Mouse (Mus musculus) Patski (cell line): Measurements from ENCODE around the gene Ccdc88c. TPM values are rescaled to one million over a fixed set of nuclear protein-coding genes. Genes with fewer than 3 reads are reported as not detected.
"Not testable (repeated sequence)": the region's sequence is repeated elsewhere in the genome, so short reads cannot be mapped to it uniquely, and the experiment has no call there.

Experiments
- ATAC-seq: fragments of 100-300 bp; one replicate; pipeline ENCODE4 v1.8.0; 2021
- CTCF ChIA-PET: fragments of 350-600 bp; sonication (Branson Sonifier 250); formaldehyde crosslinking; loops from one replicate; lab custom pipeline; 2022; ENCODE audit warnings: inconsistent platforms; lab: Charles Lee
- POLR2A ChIA-PET: fragments of 350-600 bp; sonication (Branson Sonifier 250); formaldehyde crosslinking; loops from one replicate; lab custom pipeline; 2022; ENCODE audit warnings: antibody characterized with exemption, inconsistent platforms; lab: Charles Lee
- DNase-seq: peaks from one replicate; pipeline ENCODE4 v3.0.0-alpha.2; 2011; ENCODE audit warnings: low read depth, low spot score
- H3K27me3 ChIP-seq: fragments of 371-371 bp; one replicate; pipeline ENCODE4 v1.5.1; 2021
- CTCF ChIP-seq: fragments of 100-300 bp; IDR thresholded peaks from one replicate; pipeline ENCODE4 v1.5.1; 2021
- in situ Hi-C: fragments of 300-500 bp; cut with MboI; formaldehyde crosslinking; loops from 3 replicates; pipeline ENCODE4 v1.11.1; 2018; ENCODE audit warnings: low pct_unique_long_range_greater_than_20kb, mixed read lengths
- polyA plus RNA-seq: library from polyadenylated mRNA; unstranded; gene quantifications from one replicate; pipeline ENCODE4 v1.2.3, GENCODE M21; 2021

The Ccdc88c gene
- polyA plus RNA-seq, 1 experiment from 2014 or later, result 9.8 TPM

- H3K27me3 ChIP-seq, result no peaks in the 10 kb centered on the region
- ChIA-PET POLR2A (no interaction called here), CTCF (no interaction called here)
- DNase-seq (no peak), ATAC-seq (no peak)
- in situ Hi-C loops, result no loop called here
- TF ChIP-seq CTCF, result no peak
Measured at GRCm38 (mm10) chr12:101019031-101019430, 9.8 kb downstream of the Ccdc88c start.

- in situ Hi-C loops, result no loop called here
- ChIA-PET POLR2A (no interaction called here), CTCF (no interaction called here)
- no peak for DNase-seq
- TF ChIP-seq CTCF, result no peak
- no peak for ATAC-seq
- H3K27me3 ChIP-seq, result no peaks in the 10 kb centered on the region
Measured at GRCm38 (mm10) chr12:101017971-101018371, 10.9 kb downstream of the Ccdc88c start.

GRCm38 (mm10) chr12:101016412-101016928 lies 12.4 kb downstream of the Ccdc88c start:
- ATAC-seq, result no peak
- H3K27me3 ChIP-seq, result no peaks in the 10 kb centered on the region
- no peak for TF ChIP-seq CTCF
- DNase-seq, result no peak
- ChIA-PET POLR2A (no interaction called here), CTCF (interaction anchor here (1.5 kb wide), 1 partner anchor 9 kb away, joined by 4 read pairs; no protein-coding TSS in a partner anchor)
- in situ Hi-C loops, result no loop called here

- POLR2A ChIA-PET, result no interaction called here
- ATAC-seq, result no peak
- CTCF ChIA-PET, result interaction anchor here (1.5 kb wide), 1 partner anchor 9 kb away, joined by 4 read pairs; no protein-coding TSS in a partner anchor
- in situ Hi-C loops, result no loop called here
- no peak for TF ChIP-seq CTCF
- no peak for DNase-seq
- no peaks in the 10 kb centered on the region for H3K27me3 ChIP-seq
Measured at GRCm38 (mm10) chr12:101015926-101016325, 12.9 kb downstream of the Ccdc88c start.

GRCm38 (mm10) chr12:101015165-101015560 lies 13.7 kb downstream of the Ccdc88c start:
- DNase-seq (no peak), ATAC-seq (no peak)
- ChIA-PET POLR2A (no interaction called here), CTCF (interaction anchor here (1.1 kb wide), 1 partner anchor 63 kb away, joined by 3 read pairs; no protein-coding TSS in a partner anchor)
- no peaks in the 10 kb centered on the region for H3K27me3 ChIP-seq
- in situ Hi-C loops, result no loop called here
- TF ChIP-seq CTCF, result no peak

- in situ Hi-C loops, result no loop called here
- POLR2A ChIA-PET, result no interaction called here
- ATAC-seq (no peak), DNase-seq (no peak)
- CTCF ChIA-PET, result interaction anchor here (1.1 kb wide), 1 partner anchor 62 kb away, joined by 3 read pairs; no protein-coding TSS in a partner anchor
- TF ChIP-seq CTCF, result no peak
- no peaks in the 10 kb centered on the region for H3K27me3 ChIP-seq
Measured at GRCm38 (mm10) chr12:101014549-101015164, 14.2 kb downstream of the Ccdc88c start.

GRCm38 (mm10) chr12:101013668-101014067 lies 15.2 kb downstream of the Ccdc88c start:
- CTCF ChIA-PET, result interaction anchor here (1.8 kb wide), 1 partner anchor 56 kb away, joined by 4 read pairs; no protein-coding TSS in a partner anchor
- ATAC-seq, in situ Hi-C loops: not testable (repeated sequence)

GRCm38 (mm10) chr12:101013078-101013665 lies 15.7 kb downstream of the Ccdc88c start:
- in situ Hi-C loops, result no loop called here

More at GRCm38 (mm10) chr12:101013668-101014067, 15.2 kb downstream of the Ccdc88c start:
- H3K27me3 ChIP-seq, DNase-seq, POLR2A ChIA-PET: not testable (repeated sequence)

GRCm38 (mm10) chr12:101012197-101013077 lies 16.4 kb downstream of the Ccdc88c start:
- H3K27me3 ChIP-seq, result no peaks in the 10 kb centered on the region
- POLR2A ChIA-PET, result no interaction called here
- no peak for TF ChIP-seq CTCF
- ATAC-seq (no peak), DNase-seq (no peak)
- CTCF ChIA-PET, result interaction anchor here (1.8 kb wide), 1 partner anchor 54 kb away, joined by 4 read pairs; no protein-coding TSS in a partner anchor
- in situ Hi-C loops, result no loop called here

More at GRCm38 (mm10) chr12:101013078-101013665, 15.7 kb downstream of the Ccdc88c start:
- DNase-seq (no peak), ATAC-seq (no peak)
- no peaks in the 10 kb centered on the region for H3K27me3 ChIP-seq
- CTCF ChIA-PET, result interaction anchor here (1.8 kb wide), 1 partner anchor 55 kb away, joined by 4 read pairs; no protein-coding TSS in a partner anchor
- no peak for TF ChIP-seq CTCF
- POLR2A ChIA-PET, result no interaction called here

- H3K27me3 ChIP-seq, result no peaks in the 10 kb centered on the region
- POLR2A ChIA-PET, result no interaction called here
- no peak for ATAC-seq
- in situ Hi-C loops, result no loop called here
- no peak for DNase-seq
- CTCF ChIA-PET, result no interaction called here
- TF ChIP-seq CTCF, result no peak
Measured at GRCm38 (mm10) chr12:101011017-101011416, 17.8 kb downstream of the Ccdc88c start.
